Mouse (Mus musculus) duodenum, adult 2 months (tissue): ENCODE measurements around the gene Tnfsf12. TPM values are rescaled to one million over a fixed set of nuclear protein-coding genes. Genes with fewer than 3 reads are reported as not detected.

Experiments used
- polyA plus RNA-seq: library from polyadenylated mRNA; depleted of rRNA; stranded (reverse); fragments of >200 nt; gene quantifications from 2 replicates; pipeline ENCODE4 v1.2.3, GENCODE M21; 2012; ENCODE audit warnings: low replicate concordance; rRNA removed

The Tnfsf12 gene
- 17.8 and 19.2 TPM in 2 replicates for polyA plus RNA-seq

DNA sequence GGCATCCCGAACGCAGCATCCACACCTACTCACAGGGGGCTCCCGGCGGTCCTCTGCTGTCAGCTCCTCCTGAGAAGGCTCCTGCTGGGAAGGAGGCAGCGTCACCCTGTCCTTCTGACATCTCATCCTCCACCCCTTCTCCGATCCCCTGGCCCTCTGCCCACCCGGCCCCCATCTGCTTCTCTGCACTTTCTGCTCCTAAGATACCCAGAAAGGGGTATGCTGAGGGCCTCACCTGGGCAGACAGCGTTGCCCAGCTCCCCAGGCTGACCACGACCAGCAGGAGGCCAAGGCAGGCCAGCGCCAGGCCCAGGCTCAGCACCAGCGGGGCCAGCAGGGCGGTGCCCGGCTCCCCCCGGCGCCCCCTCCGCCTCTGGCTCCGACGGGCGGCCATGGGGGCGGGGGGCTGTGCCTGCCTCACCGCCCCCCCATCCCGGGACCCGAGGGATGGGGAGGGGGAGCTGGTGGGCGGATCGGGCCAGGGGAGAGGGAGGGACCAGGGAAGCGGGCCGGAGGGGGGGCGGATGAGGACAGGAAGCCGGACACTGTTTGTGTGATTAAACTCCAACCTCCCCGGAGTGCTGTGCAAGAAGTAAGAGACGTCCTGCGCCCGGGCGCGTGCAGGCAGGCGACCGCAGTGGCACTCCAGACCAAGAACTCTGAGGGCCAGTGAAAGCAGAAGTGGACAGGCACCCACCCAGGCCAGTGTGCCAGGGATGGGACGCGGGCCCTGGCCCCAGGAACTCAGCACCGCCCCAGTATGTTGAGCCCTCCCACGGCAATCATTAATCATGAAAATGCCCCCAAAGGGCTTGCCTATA lies at the start of gene Tnfsf12, which contains the start of gene Tnfsfm13:
TSS of gene Tnfsf12 (minus strand) at position 489 of the 821 bp plus-strand sequence.
TSS of gene Tnfsfm13 (minus strand) at position 738 of the 821 bp plus-strand sequence.

DNA sequence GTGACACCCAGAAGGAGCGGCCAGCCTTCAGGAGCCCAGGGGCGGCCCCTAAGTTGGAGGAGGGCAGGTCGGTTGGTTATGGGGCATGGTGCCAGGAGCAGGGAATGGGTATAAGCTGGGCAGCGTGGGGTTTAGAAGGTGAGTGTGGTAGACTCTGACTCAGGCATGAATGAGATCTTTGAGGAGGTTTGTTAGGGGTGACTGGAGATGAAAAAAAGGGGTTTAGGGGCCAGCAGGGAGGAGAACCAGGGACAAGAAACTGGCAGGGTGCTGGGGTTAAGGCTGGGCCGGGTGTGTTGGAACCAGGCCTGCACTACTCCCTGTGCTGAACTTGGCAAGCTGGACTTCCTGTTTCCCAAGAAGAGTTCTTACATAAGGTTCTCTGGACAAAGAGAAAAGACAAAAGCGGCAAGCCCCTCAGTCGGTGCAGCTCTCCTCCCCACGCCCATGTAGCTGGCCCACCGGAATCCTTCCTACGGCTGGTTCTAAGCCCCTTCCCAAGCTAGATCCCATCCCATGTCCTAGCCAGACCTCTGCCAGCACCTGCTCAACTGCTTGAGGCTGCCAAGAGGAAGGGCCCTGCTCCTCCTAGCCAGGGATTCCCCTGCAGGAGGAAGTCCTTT lies 10.0 kb downstream of the Tnfsf12 start, which contains the start of gene Tnfsf13:
TSS of gene Tnfsf13 (minus strand) at position 259 of the 623 bp plus-strand sequence.

DNA sequence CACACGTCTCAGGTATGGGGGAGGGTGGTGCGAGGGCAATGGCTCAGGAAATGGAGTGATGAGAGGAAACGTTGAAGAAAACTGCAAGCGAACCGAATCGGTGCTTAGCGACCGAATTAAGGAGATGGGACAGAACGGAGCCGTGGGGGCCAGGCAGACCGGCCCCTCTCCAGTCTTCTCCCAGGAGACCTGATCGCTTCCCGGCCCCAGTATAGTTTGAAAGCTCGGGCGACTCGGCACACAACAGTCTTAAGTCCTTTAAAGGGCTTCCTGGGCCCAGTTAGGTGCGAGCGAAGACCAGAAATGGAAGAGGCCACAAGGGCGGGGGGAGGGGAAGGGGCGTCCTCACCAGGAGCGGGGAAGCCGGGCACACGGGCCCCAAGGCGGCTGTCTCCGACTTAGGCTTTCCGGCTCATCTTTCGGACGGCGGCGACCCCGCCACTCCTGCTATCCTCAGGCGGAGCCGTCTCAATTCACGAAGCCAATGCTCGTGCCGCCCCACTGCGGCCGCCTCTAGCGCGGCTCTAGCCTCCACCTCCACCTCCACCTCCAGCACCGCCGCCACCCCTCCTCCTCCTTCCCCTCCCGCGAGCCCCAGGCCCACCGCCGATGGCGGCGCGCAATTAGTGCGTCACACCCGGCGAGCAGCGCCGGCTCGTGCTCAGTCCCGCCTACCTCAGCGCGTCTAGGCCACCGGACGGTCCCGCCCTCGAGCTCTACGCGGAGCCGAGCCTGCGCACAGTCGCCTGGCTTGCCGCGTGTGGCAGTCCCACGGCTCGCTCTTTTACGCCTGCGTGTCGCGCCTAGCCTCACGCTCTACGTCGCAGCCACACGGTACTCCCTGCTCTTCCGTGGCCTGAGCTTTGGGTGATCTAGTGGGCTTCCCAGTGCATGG lies 14.1 kb downstream of the Tnfsf12 start, which contains the start of gene Senp3:
TSS of gene Senp3 (minus strand) at position 771 of the 895 bp plus-strand sequence.

DNA sequence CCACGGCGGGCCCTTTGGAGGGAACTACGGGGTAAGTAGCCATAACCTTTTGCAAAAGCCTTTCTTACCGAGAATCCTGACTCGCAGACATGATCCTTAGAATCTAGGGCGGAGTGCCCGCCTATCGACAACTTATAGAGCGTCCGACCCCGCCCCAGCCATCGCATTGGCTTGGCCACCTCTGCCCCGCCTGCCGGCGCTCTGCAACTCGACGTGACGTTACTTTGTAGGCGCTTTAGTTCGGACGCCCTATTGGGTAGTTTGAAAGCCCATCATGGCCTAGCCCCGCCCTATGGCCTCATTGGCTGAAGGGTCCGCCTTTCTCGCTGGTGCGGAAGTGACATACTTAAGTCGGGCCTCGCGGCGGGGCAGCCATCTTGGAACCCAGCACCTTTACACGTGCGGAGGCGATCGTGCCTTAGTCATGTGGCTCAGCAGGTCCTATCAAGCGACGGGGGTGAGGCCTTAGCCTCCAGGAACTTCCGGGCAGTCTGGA lies 23.4 kb downstream of the Tnfsf12 start, which contains the start of gene Eif4a1:
TSS of gene Eif4a1 (minus strand) at position 213 of the 496 bp plus-strand sequence.

DNA sequence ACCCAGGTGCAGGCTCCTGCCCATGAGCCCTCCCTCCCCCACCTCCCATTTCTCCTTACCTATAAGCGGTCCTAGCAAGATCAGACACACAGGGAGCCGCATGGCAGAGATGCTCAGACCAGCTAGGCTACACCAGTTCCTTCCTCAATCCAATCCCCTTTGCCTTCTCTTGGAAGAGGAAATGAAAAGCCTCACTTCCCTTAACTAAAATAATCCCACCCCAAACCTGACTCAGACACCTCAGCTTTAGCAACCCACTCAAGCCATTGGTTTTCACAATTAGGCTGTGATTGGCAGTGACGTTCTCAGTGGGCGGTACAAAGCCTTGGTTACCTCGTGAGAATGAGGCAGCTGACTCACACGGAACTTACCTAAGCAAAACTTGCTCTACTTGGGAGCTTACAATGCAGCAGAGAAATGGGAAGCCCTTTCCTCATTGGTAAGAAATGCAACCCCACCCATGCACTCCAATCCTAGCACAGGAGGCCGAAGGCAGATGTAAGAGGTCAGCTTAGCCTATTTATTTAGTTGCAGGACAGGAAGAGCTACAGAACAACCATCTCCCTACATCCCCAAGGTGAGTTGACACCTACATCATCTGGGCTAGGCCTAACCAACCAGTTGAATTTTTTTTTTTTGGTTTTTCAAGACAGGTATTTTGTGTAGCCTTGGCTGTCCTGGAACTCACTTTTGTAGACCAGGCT lies 29.5 kb downstream of the Tnfsf12 start, which contains the start of gene Cd68:
TSS of gene Cd68 (minus strand) at position 193 of the 704 bp plus-strand sequence.

DNA sequence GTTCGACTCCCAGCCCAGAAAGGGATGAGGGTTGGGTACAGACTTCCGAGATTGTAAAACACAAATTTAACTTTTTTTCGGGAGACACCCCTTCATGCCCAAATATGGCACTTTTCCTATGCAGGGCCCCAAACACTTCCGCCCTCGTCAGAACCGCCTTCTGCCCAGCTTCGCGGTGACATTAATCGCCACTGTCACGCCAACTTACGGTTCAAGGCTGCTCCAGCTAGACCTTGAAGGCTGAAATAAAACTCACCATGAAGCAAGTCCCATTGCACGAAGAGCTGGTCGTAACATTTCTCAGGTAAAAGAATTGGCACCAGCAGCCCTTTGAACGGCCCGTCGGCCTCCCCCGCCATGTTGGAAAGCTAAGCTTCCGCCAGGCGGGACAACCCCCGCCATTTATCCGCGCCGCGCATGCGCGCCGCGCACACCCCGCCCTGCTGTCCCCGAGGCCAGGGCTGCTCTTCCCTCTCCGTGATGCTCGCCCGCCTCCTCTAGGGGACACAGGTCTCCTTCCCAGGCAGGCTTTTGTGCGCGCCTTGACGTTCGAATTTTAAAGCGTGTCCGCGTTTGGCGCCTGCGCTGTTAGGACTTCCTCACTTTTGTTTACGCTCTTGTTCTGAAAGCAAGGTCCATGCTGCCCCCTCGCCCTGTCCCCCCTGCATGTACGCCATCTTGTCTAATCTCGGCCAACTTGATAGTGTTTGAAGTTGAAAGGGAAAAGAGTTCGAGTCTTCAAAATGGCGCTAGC lies 33.3 kb downstream of the Tnfsf12 start, which contains the start of gene Mpdu1:
TSS of gene Mpdu1 (minus strand) at position 430 of the 754 bp plus-strand sequence.

DNA sequence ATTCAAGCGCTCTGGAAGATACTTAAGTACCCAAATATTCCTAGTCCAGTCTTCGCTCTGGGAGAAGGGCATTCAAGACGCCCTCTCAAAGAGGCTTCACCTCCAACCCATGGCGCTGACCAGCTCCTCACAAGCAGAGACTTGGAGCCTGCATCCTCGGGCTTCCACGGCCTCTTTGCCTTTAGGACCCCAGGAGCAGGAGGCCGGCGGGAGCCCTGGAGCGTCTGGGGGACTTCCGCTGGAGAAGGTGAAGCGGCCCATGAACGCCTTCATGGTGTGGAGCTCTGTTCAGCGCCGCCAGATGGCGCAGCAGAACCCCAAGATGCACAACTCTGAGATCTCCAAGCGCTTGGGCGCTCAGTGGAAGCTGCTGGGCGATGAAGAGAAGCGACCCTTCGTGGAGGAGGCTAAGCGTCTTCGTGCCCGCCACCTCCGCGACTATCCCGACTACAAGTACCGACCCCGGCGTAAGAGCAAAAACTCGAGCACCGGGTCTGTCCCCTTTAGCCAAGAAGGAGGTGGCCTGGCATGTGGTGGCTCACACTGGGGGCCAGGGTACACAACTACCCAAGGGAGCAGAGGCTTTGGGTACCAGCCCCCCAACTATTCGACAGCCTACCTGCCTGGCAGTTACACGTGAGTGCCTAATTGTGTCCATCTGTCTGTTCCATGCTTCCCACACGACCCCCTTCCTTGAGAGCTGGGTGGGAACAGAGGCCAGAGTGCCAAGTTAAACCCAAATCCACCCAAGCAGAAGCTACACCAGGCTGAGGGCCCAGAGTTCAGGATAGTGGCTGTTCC lies 40.2 kb downstream of the Tnfsf12 start, which contains the start of gene Sox15:
TSS of gene Sox15 (plus strand) at position 51 of the 801 bp plus-strand sequence.

Other genes with a start within 250 kb of the Tnfsf12 start
- 0.49 and 0.59 TPM in 2 replicates for gene Dnah2, start 146.7 kb downstream of the Tnfsf12 start, polyA plus RNA-seq
- gene Efnb3, start 135.6 kb downstream of the Tnfsf12 start, polyA plus RNA-seq, result 1.4 and 1.6 TPM in 2 replicates
- 20.1 and 31.7 TPM in 2 replicates for gene Wrap53, start 115.6 kb downstream of the Tnfsf12 start, polyA plus RNA-seq
- gene Trp53, start 115.5 kb downstream of the Tnfsf12 start, polyA plus RNA-seq, result 44.5 and 49.2 TPM in 2 replicates
- 3.0 and 5.0 TPM in 2 replicates for gene Atp1b2, start 89.9 kb downstream of the Tnfsf12 start, polyA plus RNA-seq
- not detected in 2 replicates for gene Shbg, start 77.9 kb downstream of the Tnfsf12 start, polyA plus RNA-seq
- gene Sat2, start 73.8 kb downstream of the Tnfsf12 start, polyA plus RNA-seq, result 1.4 TPM in 2 replicates
- gene Fxr2, start 62.9 kb downstream of the Tnfsf12 start, polyA plus RNA-seq, result 37.9 and 40.8 TPM in 2 replicates
- gene Sox15, start 40.5 kb downstream of the Tnfsf12 start, polyA plus RNA-seq, result 0.26 TPM in 1 of 2 replicates, not detected in the other
- 184 and 214 TPM in 2 replicates for gene Mpdu1, start 33.2 kb downstream of the Tnfsf12 start, polyA plus RNA-seq
- gene Cd68, start 29.7 kb downstream of the Tnfsf12 start, polyA plus RNA-seq, result 20.5 and 25.2 TPM in 2 replicates
- 71.8 and 97.2 TPM in 2 replicates for gene Eif4a1, start 23.4 kb downstream of the Tnfsf12 start, polyA plus RNA-seq
- 15.6 and 17.3 TPM in 2 replicates for gene Senp3, start 13.8 kb downstream of the Tnfsf12 start, polyA plus RNA-seq
- gene Tnfsf13, start 10.1 kb downstream of the Tnfsf12 start, polyA plus RNA-seq, result 11.1 and 13.6 TPM in 2 replicates
- 3.7 and 4.7 TPM in 2 replicates for gene Tnfsfm13, start 249 bp upstream of the Tnfsf12 start, polyA plus RNA-seq
- gene Polr2a, start 62.8 kb upstream of the Tnfsf12 start, polyA plus RNA-seq, result 22.0 and 29.9 TPM in 2 replicates
- gene Slc35g3, start 66.1 kb upstream of the Tnfsf12 start, polyA plus RNA-seq, result 0.13 TPM in 1 of 2 replicates, not detected in the other
- gene Zbtb4, start 70.1 kb upstream of the Tnfsf12 start, polyA plus RNA-seq, result 7.0 and 19.2 TPM in 2 replicates
- 3.8 and 6.8 TPM in 2 replicates for gene Chrnb1, start 100.1 kb upstream of the Tnfsf12 start, polyA plus RNA-seq
- gene Fgf11, start 106.0 kb upstream of the Tnfsf12 start, polyA plus RNA-seq, result 2.7 and 6.1 TPM in 2 replicates
- gene Tmem102, start 109.8 kb upstream of the Tnfsf12 start, polyA plus RNA-seq, result 44.7 and 80.5 TPM in 2 replicates
- not detected in 2 replicates for gene Gm39566, start 119.4 kb upstream of the Tnfsf12 start, polyA plus RNA-seq
- not detected in 2 replicates for gene Spem2, start 122.6 kb upstream of the Tnfsf12 start, polyA plus RNA-seq
- gene Spem1, start 126.3 kb upstream of the Tnfsf12 start, polyA plus RNA-seq, result 0.09 and 0.13 TPM in 2 replicates
- 6.9 and 15.5 TPM in 2 replicates for gene Nlgn2, start 141.9 kb upstream of the Tnfsf12 start, polyA plus RNA-seq
- 102 and 130 TPM in 2 replicates for gene Tmem256, start 142.7 kb upstream of the Tnfsf12 start, polyA plus RNA-seq
- 39.3 and 58.9 TPM in 2 replicates for gene Plscr3, start 150.5 kb upstream of the Tnfsf12 start, polyA plus RNA-seq
- gene Tnk1, start 162.9 kb upstream of the Tnfsf12 start, polyA plus RNA-seq, result 34.8 and 47.5 TPM in 2 replicates
- gene Tmem95, start 182.2 kb upstream of the Tnfsf12 start, polyA plus RNA-seq, result not detected in 2 replicates
- gene Kctd11, start 185.6 kb upstream of the Tnfsf12 start, polyA plus RNA-seq, result 2.0 and 2.3 TPM in 2 replicates
- 7.4 and 13.8 TPM in 2 replicates for gene Acap1, start 199.7 kb upstream of the Tnfsf12 start, polyA plus RNA-seq
- 2.1 and 3.0 TPM in 2 replicates for gene 2810408A11Rik, start 205.1 kb upstream of the Tnfsf12 start, polyA plus RNA-seq
- 20.1 and 23.0 TPM in 2 replicates for gene Neurl4, start 205.2 kb upstream of the Tnfsf12 start, polyA plus RNA-seq
- 106 and 110 TPM in 2 replicates for gene Gps2, start 218.0 kb upstream of the Tnfsf12 start, polyA plus RNA-seq
- gene Eif5a, start 226.1 kb upstream of the Tnfsf12 start, polyA plus RNA-seq, result 196 and 222 TPM in 2 replicates
- 10.8 and 28.6 TPM in 2 replicates for gene Ybx2, start 239.9 kb upstream of the Tnfsf12 start, polyA plus RNA-seq